Mouse (Mus musculus): ENCODE results near the gene Ttll5. TPM values are rescaled to one million over a fixed set of nuclear protein-coding genes. Genes with fewer than 3 reads are reported as not detected.

The Ttll5 gene
- polyA plus RNA-seq, 2 experiments = 13.9 to 16.3 TPM

GRCm38 (mm10) chr12:86102686-86103085 lies 278.2 kb downstream of the Ttll5 start:
- Histone ChIP-seq H3K9me3 (ENCODE audit: control insufficient read depth, low read length) (no peaks in the 10 kb centered on the region), H3K27me3 (ENCODE audit: control insufficient read depth, insufficient read depth, low read length) (no peaks in the 10 kb centered on the region), H3K4me1 (ENCODE audit: control insufficient read depth, insufficient read depth, low read length) (peaks cover 30% of the 10 kb centered on the region), H3K9ac (ENCODE audit: low read depth, low read length, severe bottlenecking) (no peak overlapping the region), H3K27ac (replicated peaks; ENCODE audit: low read depth, low read length) (peak overlapping the region; percentile 40; the same call in 1 of the 2 replicates), H3K36me3 (ENCODE audit: control insufficient read depth, insufficient read depth, low read length) (no peaks in the 10 kb centered on the region), H3K4me2 (replicated peaks; ENCODE audit: low read depth, low read length, severe bottlenecking) (no peak overlapping the region), H3K4me3 (replicated peaks; ENCODE audit: low read length) (no peak overlapping the region)
- DNase-seq (ENCODE audit: low spot score) (no peak), ATAC-seq (ENCODE audit: low FRiP score, low read depth) (0 out of 2 replicates have a peak, but pooled peaks have one; percentile 14)
- 61% methylated on average over 8 of the region's 8 CpGs for WGBS
- TF ChIP-seq POLR2A (IDR thresholded peaks at IDR 0.05; ENCODE audit: borderline replicate concordance, extremely low read depth, insufficient read depth, insufficient read length) = no peak

- no peak overlapping the region for H3K4me3 ChIP-seq (replicated peaks; ENCODE audit: low read length)
- no peaks in the 10 kb centered on the region for H3K36me3 ChIP-seq (ENCODE audit: control insufficient read depth, insufficient read depth, low read length)
- no peaks in the 10 kb centered on the region for H3K9me3 ChIP-seq (ENCODE audit: control insufficient read depth, low read length)
- H3K4me2 ChIP-seq (replicated peaks; ENCODE audit: low read depth, low read length, severe bottlenecking) = no peak overlapping the region
- peaks cover 30% of the 10 kb centered on the region for H3K4me1 ChIP-seq (ENCODE audit: control insufficient read depth, insufficient read depth, low read length)
- H3K27me3 ChIP-seq (ENCODE audit: control insufficient read depth, insufficient read depth, low read length) = no peaks in the 10 kb centered on the region
- 0 out of 2 replicates have a peak overlapping the region, but pooled peaks have one; percentile 33 for H3K27ac ChIP-seq (replicated peaks; ENCODE audit: low read depth, low read length)
- no peak for TF ChIP-seq POLR2A (IDR thresholded peaks at IDR 0.05; ENCODE audit: borderline replicate concordance, extremely low read depth, insufficient read depth, insufficient read length)
- WGBS = 77% methylated on average over 11 of the region's 11 CpGs
- no peak overlapping the region for H3K9ac ChIP-seq (ENCODE audit: low read depth, low read length, severe bottlenecking)
- DNase-seq (ENCODE audit: low spot score) = no peak
- no peak for ATAC-seq (ENCODE audit: low FRiP score, low read depth)
Measured at GRCm38 (mm10) chr12:86103391-86103790, 278.9 kb downstream of the Ttll5 start.

GRCm38 (mm10) chr12:86103852-86104251 lies 279.4 kb downstream of the Ttll5 start:
- Histone ChIP-seq H3K36me3 (ENCODE audit: control insufficient read depth, insufficient read depth, low read length) (no peaks in the 10 kb centered on the region), H3K4me2 (replicated peaks; ENCODE audit: low read depth, low read length, severe bottlenecking) (no peak overlapping the region), H3K27ac (replicated peaks; ENCODE audit: low read depth, low read length) (0 out of 2 replicates have a peak overlapping the region, but pooled peaks have one; percentile 33), H3K4me3 (replicated peaks; ENCODE audit: low read length) (no peak overlapping the region), H3K9ac (ENCODE audit: low read depth, low read length, severe bottlenecking) (no peak overlapping the region), H3K4me1 (ENCODE audit: control insufficient read depth, insufficient read depth, low read length) (peaks cover 30% of the 10 kb centered on the region), H3K27me3 (ENCODE audit: control insufficient read depth, insufficient read depth, low read length) (no peaks in the 10 kb centered on the region), H3K9me3 (ENCODE audit: control insufficient read depth, low read length) (no peaks in the 10 kb centered on the region)
- 67% methylated on average over 8 of the region's 8 CpGs for WGBS
- TF ChIP-seq POLR2A (IDR thresholded peaks at IDR 0.05; ENCODE audit: borderline replicate concordance, extremely low read depth, insufficient read depth, insufficient read length) = no peak
- no peak for DNase-seq (ENCODE audit: low spot score)
- no peak for ATAC-seq (ENCODE audit: low FRiP score, low read depth)

- no peak for TF ChIP-seq POLR2A (IDR thresholded peaks at IDR 0.05; ENCODE audit: borderline replicate concordance, extremely low read depth, insufficient read depth, insufficient read length)
- Histone ChIP-seq H3K36me3 (ENCODE audit: control insufficient read depth, insufficient read depth, low read length) (no peaks in the 10 kb centered on the region), H3K9ac (ENCODE audit: low read depth, low read length, severe bottlenecking) (no peak overlapping the region), H3K27ac (replicated peaks; ENCODE audit: low read depth, low read length) (no peak overlapping the region), H3K4me2 (replicated peaks; ENCODE audit: low read depth, low read length, severe bottlenecking) (no peak overlapping the region), H3K9me3 (ENCODE audit: control insufficient read depth, low read length) (no peaks in the 10 kb centered on the region), H3K4me1 (ENCODE audit: control insufficient read depth, insufficient read depth, low read length) (peaks cover 30% of the 10 kb centered on the region), H3K27me3 (ENCODE audit: control insufficient read depth, insufficient read depth, low read length) (no peaks in the 10 kb centered on the region), H3K4me3 (replicated peaks; ENCODE audit: low read length) (no peak overlapping the region)
- DNase-seq (ENCODE audit: low spot score) (no peak), ATAC-seq (ENCODE audit: low FRiP score, low read depth) (peak; percentile 30; the same call in 1 of the 2 replicates)
- 76% methylated on average over 11 of the region's 11 CpGs for WGBS
Measured at GRCm38 (mm10) chr12:86104297-86104696, 279.8 kb downstream of the Ttll5 start.

GRCm38 (mm10) chr12:86105546-86105945 lies 281.1 kb downstream of the Ttll5 start:
- Histone ChIP-seq H3K27me3 (ENCODE audit: control insufficient read depth, insufficient read depth, low read length) (no peaks in the 10 kb centered on the region), H3K9me3 (ENCODE audit: control insufficient read depth, low read length) (no peaks in the 10 kb centered on the region), H3K4me1 (ENCODE audit: control insufficient read depth, insufficient read depth, low read length) (peaks cover 28% of the 10 kb centered on the region), H3K4me3 (replicated peaks; ENCODE audit: low read length) (no peak overlapping the region), H3K27ac (replicated peaks; ENCODE audit: low read depth, low read length) (no peak overlapping the region), H3K4me2 (replicated peaks; ENCODE audit: low read depth, low read length, severe bottlenecking) (no peak overlapping the region), H3K36me3 (ENCODE audit: control insufficient read depth, insufficient read depth, low read length) (no peaks in the 10 kb centered on the region), H3K9ac (ENCODE audit: low read depth, low read length, severe bottlenecking) (no peak overlapping the region)
- ATAC-seq (ENCODE audit: low FRiP score, low read depth) = no peak
- DNase-seq (ENCODE audit: low spot score) = no peak
- no peak for TF ChIP-seq POLR2A (IDR thresholded peaks at IDR 0.05; ENCODE audit: borderline replicate concordance, extremely low read depth, insufficient read depth, insufficient read length)
- 77% methylated on average over 7 of the region's 10 CpGs for WGBS

- ATAC-seq (ENCODE audit: low FRiP score, low read depth) = no peak
- Histone ChIP-seq H3K27me3 (ENCODE audit: control insufficient read depth, insufficient read depth, low read length) (no peaks in the 10 kb centered on the region), H3K4me2 (replicated peaks; ENCODE audit: low read depth, low read length, severe bottlenecking) (no peak overlapping the region), H3K4me1 (ENCODE audit: control insufficient read depth, insufficient read depth, low read length) (peaks cover 23% of the 10 kb centered on the region), H3K9ac (ENCODE audit: low read depth, low read length, severe bottlenecking) (no peak overlapping the region), H3K36me3 (ENCODE audit: control insufficient read depth, insufficient read depth, low read length) (no peaks in the 10 kb centered on the region), H3K4me3 (replicated peaks; ENCODE audit: low read length) (no peak overlapping the region), H3K27ac (replicated peaks; ENCODE audit: low read depth, low read length) (no peak overlapping the region), H3K9me3 (ENCODE audit: control insufficient read depth, low read length) (no peaks in the 10 kb centered on the region)
- no peak for TF ChIP-seq POLR2A (IDR thresholded peaks at IDR 0.05; ENCODE audit: borderline replicate concordance, extremely low read depth, insufficient read depth, insufficient read length)
- DNase-seq (ENCODE audit: low spot score) = no peak
- 91% methylated on average over 9 of the region's 9 CpGs for WGBS
Measured at GRCm38 (mm10) chr12:86106086-86106485, 281.6 kb downstream of the Ttll5 start.
